Mouse (Mus musculus): Measurements from ENCODE around the gene Specc1l. TPM values are rescaled to one million over a fixed set of nuclear protein-coding genes. Genes with fewer than 3 reads are reported as not detected.

Specc1l gene
- polyA plus RNA-seq, 1 experiment from 2014 or later, result 20.4 TPM

GRCm38 (mm10) chr10:75294926-75295325 lies 83.1 kb downstream of the Specc1l start:
- H3K4me3 ChIP-seq (ENCODE audit: low read length), result no peak overlapping the region
- WGBS, result 47% methylated on average over 4 of the region's 4 CpGs
- peak; percentile 37; the same call in 1 of the 2 replicates for ATAC-seq (replicated peaks; ENCODE audit: extremely low read depth, insufficient read depth, low FRiP score)
- H3K9me3 ChIP-seq (replicated peaks; ENCODE audit: control insufficient read depth, low read length), result no peaks in the 10 kb centered on the region
- H3K36me3 ChIP-seq (ENCODE audit: control insufficient read depth, insufficient read depth), result 0 out of 2 replicates have a peak, but pooled peaks cover 7% of the 10 kb centered on the region
- no peak overlapping the region for H3K9ac ChIP-seq (ENCODE audit: low read length)
- H3K4me2 ChIP-seq (ENCODE audit: low read depth, low read length), result no peak overlapping the region
- no peaks in the 10 kb centered on the region for H3K27me3 ChIP-seq (ENCODE audit: control insufficient read depth, insufficient read depth, low read length)
- peak overlapping the region; percentile 22; the same call in 1 of the 2 replicates for H3K27ac ChIP-seq (ENCODE audit: low read length)
- H3K4me1 ChIP-seq (ENCODE audit: control insufficient read depth, insufficient read depth, low read length), result peaks cover 14% of the 10 kb centered on the region

DNA sequence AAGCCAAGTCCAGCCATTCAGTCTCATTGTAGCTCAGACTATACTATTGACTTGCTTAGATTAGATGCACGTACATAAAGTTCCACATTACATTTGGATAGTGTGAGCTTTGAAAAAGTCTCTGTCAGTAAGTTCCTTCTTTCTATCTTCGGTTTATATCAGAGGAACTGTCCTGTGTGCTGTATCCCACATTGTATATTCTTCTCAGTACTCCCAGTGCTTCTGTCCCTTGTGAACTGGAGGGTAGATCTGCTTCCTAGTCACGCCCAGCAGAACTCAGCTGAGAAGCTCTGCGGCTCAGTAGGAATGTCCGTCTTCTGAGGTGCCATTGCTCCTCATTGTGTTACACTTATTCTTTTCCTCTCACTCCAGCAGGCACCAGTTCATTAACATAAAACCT lies 86.7 kb downstream of the Specc1l start:
- 88% methylated on average over 5 of the region's 5 CpGs for WGBS
- H3K36me3 ChIP-seq (ENCODE audit: control insufficient read depth, insufficient read depth), result peaks cover 3% of the 10 kb centered on the region

GRCm38 (mm10) chr10:75299785-75300418 lies 88.0 kb downstream of the Specc1l start:
- no peak for ATAC-seq (replicated peaks; ENCODE audit: extremely low read depth, insufficient read depth, low FRiP score)
- H3K4me2 ChIP-seq (ENCODE audit: low read depth, low read length), result no peak overlapping the region
- H3K27me3 ChIP-seq (ENCODE audit: control insufficient read depth, insufficient read depth, low read length), result no peaks in the 10 kb centered on the region
- peaks cover 3% of the 10 kb centered on the region for H3K36me3 ChIP-seq (ENCODE audit: control insufficient read depth, insufficient read depth)
- peaks cover 25% of the 10 kb centered on the region for H3K4me1 ChIP-seq (ENCODE audit: control insufficient read depth, insufficient read depth, low read length)
- no peaks in the 10 kb centered on the region for H3K9me3 ChIP-seq (replicated peaks; ENCODE audit: control insufficient read depth, low read length)
- no peak overlapping the region for H3K27ac ChIP-seq (ENCODE audit: low read length)
- 35% methylated on average over 5 of the region's 5 CpGs for WGBS
- no peak overlapping the region for H3K4me3 ChIP-seq (ENCODE audit: low read length)
- H3K9ac ChIP-seq (ENCODE audit: low read length), result no peak overlapping the region

More for the DNA sequence above, 86.7 kb downstream of the Specc1l start:
- H3K9me3 ChIP-seq (replicated peaks; ENCODE audit: control insufficient read depth, low read length), result no peaks in the 10 kb centered on the region
- ATAC-seq (replicated peaks; ENCODE audit: extremely low read depth, insufficient read depth, low FRiP score), result no peak
- H3K4me1 ChIP-seq (ENCODE audit: control insufficient read depth, insufficient read depth, low read length), result peaks cover 28% of the 10 kb centered on the region
- no peak overlapping the region for H3K4me3 ChIP-seq (ENCODE audit: low read length)
- H3K27ac ChIP-seq (ENCODE audit: low read length), result no peak overlapping the region
- no peak overlapping the region for H3K4me2 ChIP-seq (ENCODE audit: low read depth, low read length)
- no peaks in the 10 kb centered on the region for H3K27me3 ChIP-seq (ENCODE audit: control insufficient read depth, insufficient read depth, low read length)
- H3K9ac ChIP-seq (ENCODE audit: low read length), result no peak overlapping the region

GRCm38 (mm10) chr10:75301195-75301806 lies 89.4 kb downstream of the Specc1l start:
- no peak for ATAC-seq (replicated peaks; ENCODE audit: extremely low read depth, insufficient read depth, low FRiP score)
- H3K36me3 ChIP-seq (ENCODE audit: control insufficient read depth, insufficient read depth), result no peaks in the 10 kb centered on the region; the same call in none of the 2 replicates
- no peak overlapping the region for H3K4me3 ChIP-seq (ENCODE audit: low read length)
- peaks cover 25% of the 10 kb centered on the region for H3K4me1 ChIP-seq (ENCODE audit: control insufficient read depth, insufficient read depth, low read length)
- no peak overlapping the region for H3K27ac ChIP-seq (ENCODE audit: low read length)
- WGBS, result 84% methylated on average over 12 of the region's 12 CpGs
- no peaks in the 10 kb centered on the region for H3K27me3 ChIP-seq (ENCODE audit: control insufficient read depth, insufficient read depth, low read length)
- no peaks in the 10 kb centered on the region for H3K9me3 ChIP-seq (replicated peaks; ENCODE audit: control insufficient read depth, low read length)
- H3K9ac ChIP-seq (ENCODE audit: low read length), result no peak overlapping the region
- no peak overlapping the region for H3K4me2 ChIP-seq (ENCODE audit: low read depth, low read length)

GRCm38 (mm10) chr10:75301937-75302336 lies 90.1 kb downstream of the Specc1l start:
- Histone ChIP-seq H3K4me3 (ENCODE audit: low read length) (no peak overlapping the region), H3K36me3 (ENCODE audit: control insufficient read depth, insufficient read depth) (peaks cover 2% of the 10 kb centered on the region), H3K27me3 (ENCODE audit: control insufficient read depth, insufficient read depth, low read length) (no peaks in the 10 kb centered on the region), H3K9ac (ENCODE audit: low read length) (no peak overlapping the region), H3K4me2 (ENCODE audit: low read depth, low read length) (no peak overlapping the region), H3K27ac (ENCODE audit: low read length) (no peak overlapping the region), H3K4me1 (ENCODE audit: control insufficient read depth, insufficient read depth, low read length) (peaks cover 25% of the 10 kb centered on the region), H3K9me3 (replicated peaks; ENCODE audit: control insufficient read depth, low read length) (no peaks in the 10 kb centered on the region)
- 69% methylated on average over 4 of the region's 4 CpGs for WGBS
- no peak for ATAC-seq (replicated peaks; ENCODE audit: extremely low read depth, insufficient read depth, low FRiP score)

GRCm38 (mm10) chr10:75302536-75302935 lies 90.7 kb downstream of the Specc1l start:
- H3K4me3 ChIP-seq (ENCODE audit: low read length), result no peak overlapping the region
- WGBS, result 80% methylated on average over 4 of the region's 4 CpGs
- H3K27me3 ChIP-seq (ENCODE audit: control insufficient read depth, insufficient read depth, low read length), result no peaks in the 10 kb centered on the region
- peaks cover 8% of the 10 kb centered on the region for H3K36me3 ChIP-seq (ENCODE audit: control insufficient read depth, insufficient read depth)
- no peaks in the 10 kb centered on the region for H3K9me3 ChIP-seq (replicated peaks; ENCODE audit: control insufficient read depth, low read length)
- no peak overlapping the region for H3K9ac ChIP-seq (ENCODE audit: low read length)
- ATAC-seq (replicated peaks; ENCODE audit: extremely low read depth, insufficient read depth, low FRiP score), result no peak
- H3K4me2 ChIP-seq (ENCODE audit: low read depth, low read length), result no peak overlapping the region
- peak overlapping the region; percentile 16; the same call in 1 of the 2 replicates for H3K27ac ChIP-seq (ENCODE audit: low read length)
- peaks cover 25% of the 10 kb centered on the region for H3K4me1 ChIP-seq (ENCODE audit: control insufficient read depth, insufficient read depth, low read length)

GRCm38 (mm10) chr10:75303324-75304048 lies 91.6 kb downstream of the Specc1l start:
- Histone ChIP-seq H3K4me1 (ENCODE audit: control insufficient read depth, insufficient read depth, low read length) (peaks cover 25% of the 10 kb centered on the region), H3K4me3 (ENCODE audit: low read length) (no peak overlapping the region)

GRCm38 (mm10) chr10:75304049-75304405 lies 92.2 kb downstream of the Specc1l start:
- H3K4me2 ChIP-seq (ENCODE audit: low read depth, low read length), result no peak overlapping the region
- peak overlapping the region; percentile 74 for H3K27ac ChIP-seq (ENCODE audit: low read length)
- no peaks in the 10 kb centered on the region for H3K9me3 ChIP-seq (replicated peaks; ENCODE audit: control insufficient read depth, low read length)
- peaks cover 20% of the 10 kb centered on the region for H3K36me3 ChIP-seq (ENCODE audit: control insufficient read depth, insufficient read depth)
- H3K4me3 ChIP-seq (ENCODE audit: low read length), result no peak overlapping the region
- peaks cover 25% of the 10 kb centered on the region for H3K4me1 ChIP-seq (ENCODE audit: control insufficient read depth, insufficient read depth, low read length)
- no peak overlapping the region for H3K9ac ChIP-seq (ENCODE audit: low read length)
- no peaks in the 10 kb centered on the region for H3K27me3 ChIP-seq (ENCODE audit: control insufficient read depth, insufficient read depth, low read length)
- peak; percentile 8; the same call in 1 of the 2 replicates for ATAC-seq (replicated peaks; ENCODE audit: extremely low read depth, insufficient read depth, low FRiP score)
- 74% methylated on average over 5 of the region's 5 CpGs for WGBS

More at GRCm38 (mm10) chr10:75303324-75304048, 91.6 kb downstream of the Specc1l start:
- Histone ChIP-seq H3K9me3 (replicated peaks; ENCODE audit: control insufficient read depth, low read length) (no peaks in the 10 kb centered on the region), H3K27me3 (ENCODE audit: control insufficient read depth, insufficient read depth, low read length) (no peaks in the 10 kb centered on the region), H3K4me2 (ENCODE audit: low read depth, low read length) (no peak overlapping the region), H3K27ac (ENCODE audit: low read length) (peak overlapping the region; percentile 74), H3K36me3 (ENCODE audit: control insufficient read depth, insufficient read depth) (peaks cover 16% of the 10 kb centered on the region), H3K9ac (ENCODE audit: low read length) (no peak overlapping the region)
- whole genome bisulfite sequencing, result 61% methylated on average over 8 of the region's 8 CpGs
- ATAC-seq (replicated peaks; ENCODE audit: extremely low read depth, insufficient read depth, low FRiP score), result no peak

DNA sequence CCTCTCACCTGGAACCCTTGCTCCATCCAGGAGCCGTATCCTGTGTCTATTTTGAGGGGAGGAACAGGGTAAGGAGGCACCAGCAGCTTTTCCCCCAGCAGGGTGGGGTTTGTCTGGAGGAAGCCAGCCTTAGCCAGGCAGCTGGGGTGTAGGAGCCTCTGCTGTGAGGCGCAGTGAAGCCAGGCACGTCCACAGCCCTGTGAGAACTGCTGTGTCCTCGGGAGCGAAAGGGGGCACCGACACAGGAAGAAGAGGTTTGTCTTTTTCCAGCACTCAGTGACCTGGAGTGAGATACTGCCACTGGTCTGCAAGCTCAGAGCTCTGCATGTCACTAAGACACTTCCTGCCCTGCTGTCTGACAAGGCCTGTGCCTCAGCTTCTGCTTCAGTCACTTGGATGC lies 92.5 kb downstream of the Specc1l start:
- no peaks in the 10 kb centered on the region for H3K9me3 ChIP-seq (replicated peaks; ENCODE audit: control insufficient read depth, low read length)
- no peak overlapping the region for H3K4me3 ChIP-seq (ENCODE audit: low read length)
- peak overlapping the region; percentile 74 for H3K27ac ChIP-seq (ENCODE audit: low read length)
- peaks cover 20% of the 10 kb centered on the region for H3K36me3 ChIP-seq (ENCODE audit: control insufficient read depth, insufficient read depth)
- peaks cover 24% of the 10 kb centered on the region for H3K4me1 ChIP-seq (ENCODE audit: control insufficient read depth, insufficient read depth, low read length)
- no peak overlapping the region for H3K9ac ChIP-seq (ENCODE audit: low read length)
- 38% methylated on average over 6 of the region's 6 CpGs for WGBS
- H3K4me2 ChIP-seq (ENCODE audit: low read depth, low read length), result no peak overlapping the region
- ATAC-seq (replicated peaks; ENCODE audit: extremely low read depth, insufficient read depth, low FRiP score), result peak; percentile 77
- no peaks in the 10 kb centered on the region for H3K27me3 ChIP-seq (ENCODE audit: control insufficient read depth, insufficient read depth, low read length)

Data from heart, embryonic 16.5 days (tissue).